Mouse (Mus musculus): ENCODE results near the gene Src. TPM values are rescaled to one million over a fixed set of nuclear protein-coding genes. Genes with fewer than 3 reads are reported as not detected.
"Not testable (repeated sequence)": the region's sequence is repeated elsewhere in the genome, so short reads cannot be mapped to it uniquely, and the experiment has no call there.

Src gene
- total RNA-seq (2015) (0.11 TPM in 1 of 2 replicates, not detected in the other), total RNA-seq (2017) (0.26 TPM in 1 of 2 replicates, not detected in the other)

DNA sequence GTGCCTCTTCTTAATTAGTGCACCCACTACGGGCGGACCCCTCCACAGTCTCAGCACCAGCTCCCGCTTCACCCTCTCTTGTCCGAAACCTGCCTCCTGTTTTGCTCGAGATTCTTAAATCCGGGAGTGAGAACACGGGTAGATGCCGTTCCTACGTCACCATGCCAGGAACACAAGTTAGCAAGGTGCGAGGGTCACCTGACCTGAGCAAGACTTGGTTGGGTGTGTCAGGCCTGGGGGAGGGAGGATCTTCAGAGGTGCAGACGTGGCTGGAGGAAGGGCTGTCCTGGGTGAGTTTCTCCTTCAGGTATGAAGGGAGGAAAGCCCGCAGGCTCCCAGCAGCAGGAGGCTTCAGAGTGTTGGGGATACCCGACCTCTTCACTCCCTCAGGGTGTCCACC lies at the start of gene Src:
Gene Src, plus strand, starts transcription at position 239 of the 400 bp plus-strand sequence.
- no peak for ATAC-seq (ENCODE audit: poor library complexity, severe bottlenecking)

DNA sequence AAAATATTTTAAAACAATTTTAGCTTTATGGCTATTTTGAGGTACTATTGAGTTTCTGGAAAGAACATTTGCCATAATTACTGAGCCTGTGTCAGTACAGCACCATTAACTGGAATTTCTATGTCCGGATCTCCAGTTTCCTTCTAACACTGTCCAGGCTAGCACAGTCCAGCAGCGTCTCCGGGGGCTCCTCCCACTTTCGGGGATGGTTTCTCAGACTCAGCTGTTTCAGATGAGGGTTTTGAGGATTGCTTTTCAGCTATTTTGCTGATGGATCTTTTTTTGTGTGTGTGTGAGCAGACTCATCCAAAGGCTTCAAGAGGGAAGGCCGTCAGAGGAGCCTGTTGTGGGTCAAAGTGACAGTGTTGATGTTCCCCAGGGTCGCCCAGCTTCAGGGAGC lies 46.5 kb upstream of the Src start:
- no peak for ATAC-seq (ENCODE audit: poor library complexity, severe bottlenecking)

DNA sequence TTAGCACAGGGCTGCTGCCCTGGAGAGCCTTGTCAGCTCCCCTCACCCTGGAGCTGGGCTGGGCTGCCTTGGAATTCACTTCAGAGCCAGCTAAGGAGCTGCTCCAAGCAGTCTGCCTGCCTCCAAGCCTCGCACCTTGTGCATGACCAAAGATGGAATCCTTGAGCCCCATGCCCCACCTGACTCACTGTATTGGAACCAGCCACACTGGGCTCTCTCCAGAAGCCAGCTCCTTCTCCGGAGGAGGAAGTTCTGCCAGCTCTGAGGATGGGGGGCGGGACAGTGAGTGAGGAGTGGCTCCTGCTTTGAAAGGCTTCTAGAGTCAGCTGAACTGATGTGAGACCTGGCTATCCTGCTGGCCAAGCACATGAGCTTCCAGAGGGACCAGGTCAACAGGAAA lies 44.6 kb upstream of the Src start:
- no peak for ATAC-seq (ENCODE audit: poor library complexity, severe bottlenecking)

DNA sequence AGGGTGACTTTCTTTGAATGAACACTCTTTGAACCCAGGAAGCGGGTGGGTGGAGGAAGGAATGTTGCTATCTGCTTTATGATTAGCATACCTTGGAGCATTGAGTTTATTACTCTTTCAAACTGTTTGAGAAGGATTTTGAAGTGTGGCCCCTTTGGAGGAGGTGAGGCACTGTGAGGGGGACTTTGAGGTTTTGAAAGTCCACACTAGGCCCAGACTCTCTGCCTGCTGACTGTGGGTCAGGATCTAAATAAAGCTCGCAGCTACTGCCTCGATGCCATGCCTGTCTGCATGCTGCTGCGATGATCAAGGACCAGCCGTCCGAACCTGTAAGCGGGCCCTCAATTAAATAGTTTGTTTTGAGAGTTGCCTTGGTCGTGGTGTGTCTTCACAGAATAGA lies 43.2 kb upstream of the Src start:
- ATAC-seq (ENCODE audit: poor library complexity, severe bottlenecking): no peak

DNA sequence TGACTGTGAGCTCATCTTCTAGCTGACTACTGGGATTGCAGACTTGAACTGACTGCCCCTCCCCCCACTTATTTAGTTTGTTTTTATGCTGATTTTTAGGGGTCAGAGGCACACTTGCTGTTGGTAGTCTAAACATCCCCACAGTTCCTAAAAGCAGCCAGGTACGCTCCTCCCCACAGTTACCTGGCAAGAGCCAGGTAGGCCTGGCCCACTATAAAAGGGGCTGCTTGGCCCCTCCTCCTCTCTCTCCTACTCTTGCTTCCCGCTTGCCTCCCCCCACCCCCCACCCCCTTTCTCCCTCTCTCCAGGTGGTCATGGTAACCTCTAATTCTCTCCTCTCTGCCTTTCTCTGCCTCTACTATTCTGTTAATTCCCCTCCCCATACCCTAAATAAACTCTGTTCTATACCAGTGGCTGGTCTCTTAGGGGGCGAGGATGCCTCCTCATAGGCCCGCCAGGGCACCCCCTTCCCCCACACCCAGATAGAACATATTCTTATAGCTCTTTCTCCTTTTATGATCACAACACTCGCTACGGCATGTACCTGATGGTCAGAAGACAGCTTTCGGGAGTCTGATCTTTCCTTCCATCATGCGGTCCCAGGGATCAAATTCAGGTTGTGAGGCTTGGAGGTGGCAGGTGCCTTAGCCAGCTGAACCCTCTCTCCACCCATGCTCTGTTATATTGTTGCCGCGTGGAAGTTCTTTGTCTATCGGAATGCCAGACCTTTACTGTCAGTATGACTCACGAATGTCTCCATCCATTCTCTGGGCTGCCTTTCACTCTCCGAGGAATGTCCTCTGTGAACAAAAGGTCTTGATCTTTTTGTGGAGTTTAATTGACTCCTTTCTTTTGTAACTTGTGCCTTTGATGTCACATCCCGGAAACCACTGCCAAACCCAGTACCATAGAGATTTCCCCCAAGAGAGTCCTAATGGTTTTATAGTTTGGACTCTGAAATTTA lies 42.2 kb upstream of the Src start:
- ATAC-seq (ENCODE audit: poor library complexity, severe bottlenecking): no peak

DNA sequence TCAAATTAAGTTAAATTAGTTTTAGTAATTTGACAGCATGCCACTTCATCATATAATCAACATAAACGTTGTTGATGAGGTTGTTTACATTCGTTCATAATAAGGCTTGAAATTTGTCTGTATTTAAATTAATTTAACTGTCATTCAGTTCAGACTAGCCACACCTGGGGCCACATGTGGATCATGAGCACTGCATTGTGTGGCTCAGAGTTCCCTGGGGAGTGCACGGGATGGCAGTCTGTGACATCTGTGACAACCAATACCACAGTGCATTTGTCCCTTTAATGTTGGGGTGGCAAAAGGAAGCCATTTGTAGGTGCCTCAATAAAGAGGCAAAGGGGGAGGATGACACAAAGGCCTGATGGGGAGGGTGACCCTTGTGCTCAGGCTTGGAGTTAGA lies 41.2 kb upstream of the Src start:
- no peak for ATAC-seq (ENCODE audit: poor library complexity, severe bottlenecking)

DNA sequence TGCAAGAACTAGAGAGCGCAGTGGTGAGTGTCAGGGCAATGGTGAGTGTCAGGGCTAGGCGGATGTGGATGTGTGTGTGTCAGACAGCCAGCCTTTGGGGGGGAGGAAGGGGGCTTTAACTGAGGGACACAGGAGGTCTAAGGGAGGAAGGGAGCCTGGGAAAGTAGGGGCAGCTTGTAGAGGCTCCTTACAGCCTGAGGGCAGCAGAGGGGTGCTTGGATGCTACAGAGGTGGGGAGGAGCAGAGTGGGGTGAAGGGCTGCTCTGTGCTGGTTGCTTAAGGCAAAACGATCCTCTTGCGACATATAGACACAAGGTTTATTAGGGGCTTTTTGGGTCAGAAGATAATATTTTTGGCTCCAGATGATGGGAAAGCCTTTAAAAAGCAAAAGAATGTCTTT lies 33.4 kb upstream of the Src start:
- ATAC-seq (ENCODE audit: poor library complexity, severe bottlenecking): no peak

DNA sequence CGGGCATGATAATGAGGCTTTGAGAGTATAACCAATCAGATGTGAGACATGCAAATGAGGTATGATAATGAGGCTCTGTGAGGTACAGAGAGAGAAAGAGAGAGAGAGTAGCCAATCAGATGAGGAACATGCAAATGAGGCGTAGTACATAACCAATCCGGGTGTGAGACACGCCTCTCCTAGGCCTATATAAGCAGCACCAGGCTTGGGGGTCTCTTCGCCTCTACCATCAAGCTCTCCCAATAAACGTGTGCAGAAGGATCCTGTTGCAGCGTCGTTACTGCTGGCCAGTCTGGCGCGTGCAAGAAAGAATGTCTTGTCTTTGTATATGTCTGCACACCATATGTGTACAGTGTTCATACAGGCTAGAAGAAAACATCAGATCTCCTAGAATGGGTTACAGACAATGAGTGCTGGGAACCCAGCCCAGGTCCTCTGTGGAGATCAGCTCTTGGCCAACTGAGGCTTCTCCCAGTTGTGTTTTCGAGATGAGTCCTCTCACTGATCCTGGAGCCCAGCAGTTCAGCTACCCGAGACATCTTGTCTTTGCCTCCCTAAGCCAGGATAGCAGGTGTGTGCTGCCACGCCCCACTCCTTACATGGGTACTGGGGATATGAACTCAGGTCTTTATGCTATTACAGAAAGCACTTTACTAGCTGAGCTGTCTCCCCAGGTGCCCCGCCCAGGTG lies 29.2 kb upstream of the Src start:
- not testable (repeated sequence) for ATAC-seq (ENCODE audit: poor library complexity, severe bottlenecking)

DNA sequence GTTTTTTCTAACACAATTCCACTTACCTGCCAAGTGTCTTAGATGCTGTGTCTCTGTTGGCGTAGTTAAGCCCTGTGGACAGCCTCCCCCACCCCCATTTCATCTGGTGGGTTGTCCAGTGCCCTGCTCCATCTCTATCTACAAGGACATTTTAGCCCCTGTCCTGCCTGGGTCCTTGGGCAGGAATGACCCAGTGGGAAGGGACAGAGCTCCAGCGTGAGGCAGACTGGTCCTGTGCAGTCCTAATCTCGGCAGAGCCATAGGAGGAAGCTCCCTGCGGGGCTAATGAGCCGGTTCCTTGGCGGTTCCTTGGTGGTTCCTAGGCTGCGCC lies 28.7 kb upstream of the Src start:
- no peak for ATAC-seq (ENCODE audit: poor library complexity, severe bottlenecking)

DNA sequence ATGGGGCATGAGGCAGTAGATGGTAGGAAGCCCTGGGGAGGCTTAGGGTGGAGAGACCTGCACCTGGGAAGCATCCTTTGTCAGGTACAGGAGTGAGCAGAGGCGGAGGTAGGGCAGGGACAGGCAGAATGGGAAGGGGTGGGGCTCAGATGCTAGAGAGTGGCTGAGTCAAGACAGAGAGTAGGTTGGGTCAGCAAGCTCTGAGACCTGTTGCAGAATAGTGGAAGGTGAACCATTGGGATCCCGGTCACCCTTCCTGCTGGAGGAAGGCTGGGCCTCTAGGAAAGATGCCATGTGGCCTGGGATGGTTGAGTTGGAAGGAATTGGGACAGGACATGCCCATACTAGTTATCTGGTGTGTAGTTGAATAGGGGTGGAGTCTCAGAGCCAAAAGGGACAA lies 25.9 kb upstream of the Src start:
- no peak for ATAC-seq (ENCODE audit: poor library complexity, severe bottlenecking)

DNA sequence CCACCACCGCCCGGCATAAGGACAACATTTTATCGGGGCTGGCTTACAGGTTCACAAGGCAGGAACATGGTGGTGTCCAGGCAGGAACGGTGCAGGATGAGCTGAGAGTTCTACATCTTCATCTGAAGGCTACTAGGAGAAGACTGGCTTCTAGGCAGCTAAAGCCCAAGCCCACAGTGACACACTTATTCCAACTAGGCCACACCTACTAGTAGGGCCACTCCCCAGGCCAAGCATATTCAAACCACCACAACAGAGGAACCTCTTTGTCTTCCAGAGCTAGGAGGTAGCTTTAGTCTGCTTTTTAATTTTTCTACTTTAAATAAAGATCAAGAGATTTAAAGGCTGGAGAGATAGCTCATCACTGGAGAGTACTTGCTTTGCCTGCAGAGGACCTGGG lies 24.7 kb upstream of the Src start:
- ATAC-seq (ENCODE audit: poor library complexity, severe bottlenecking): no peak

DNA sequence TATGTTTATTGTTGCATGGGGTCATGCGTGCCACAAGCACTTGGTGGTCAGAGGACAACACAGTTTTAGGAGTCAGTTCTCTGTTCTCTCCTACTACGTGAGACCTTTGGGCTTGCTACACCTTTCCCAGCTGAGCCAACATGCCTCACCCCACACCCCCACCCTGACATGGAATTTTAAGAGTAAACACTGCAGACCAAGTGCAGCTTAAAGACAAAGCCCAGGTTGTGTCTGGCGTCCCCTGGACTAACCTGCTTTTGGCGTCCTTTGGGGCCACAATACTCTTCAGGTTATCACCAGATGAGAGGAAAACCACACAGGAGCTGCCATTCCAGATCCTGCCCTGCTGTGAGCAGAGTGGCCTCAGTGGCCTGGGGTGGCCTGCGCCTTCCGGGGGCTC lies 23.4 kb upstream of the Src start:
- ATAC-seq (ENCODE audit: poor library complexity, severe bottlenecking): no peak

DNA sequence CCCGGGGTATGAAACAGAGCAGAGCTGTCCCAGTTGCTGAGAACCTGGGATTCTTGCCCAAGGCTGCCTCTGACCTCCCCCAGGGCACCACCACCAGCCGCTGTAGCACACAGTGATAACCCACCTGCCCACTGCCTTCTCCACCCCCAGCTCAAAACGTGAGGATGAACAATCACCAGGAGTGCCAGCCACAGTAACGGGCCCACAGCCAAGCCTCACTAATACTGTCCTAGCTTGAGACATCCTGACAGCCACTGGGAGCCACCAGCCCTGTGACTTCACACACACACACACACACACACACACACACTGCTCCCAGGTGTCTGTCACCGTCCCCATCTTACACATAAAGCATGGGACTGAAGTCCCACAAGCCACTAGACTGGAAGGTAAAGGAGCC lies 22.9 kb upstream of the Src start:
- ATAC-seq (ENCODE audit: poor library complexity, severe bottlenecking): no peak

DNA sequence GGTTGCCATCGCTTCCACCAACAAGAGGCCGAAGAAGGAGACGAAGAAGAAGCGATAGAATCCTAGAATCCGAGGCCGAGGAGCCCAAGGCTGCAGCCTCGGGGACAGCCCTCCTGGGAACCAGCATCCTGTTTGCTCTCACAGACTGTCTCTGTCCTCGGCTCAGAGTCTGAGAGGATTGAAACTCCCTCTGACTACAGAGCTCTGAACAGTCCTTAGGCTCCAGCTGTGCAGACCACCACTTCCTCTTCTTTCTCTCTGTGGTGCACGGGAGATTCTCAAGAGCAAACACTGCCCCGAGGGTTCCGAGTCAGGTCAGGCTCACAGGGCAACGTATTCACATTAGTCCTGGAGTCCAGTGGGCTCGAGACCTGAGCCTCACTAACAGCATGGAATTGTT lies 22.3 kb upstream of the Src start:
- peak; percentile 60 for ATAC-seq (ENCODE audit: poor library complexity, severe bottlenecking)

DNA sequence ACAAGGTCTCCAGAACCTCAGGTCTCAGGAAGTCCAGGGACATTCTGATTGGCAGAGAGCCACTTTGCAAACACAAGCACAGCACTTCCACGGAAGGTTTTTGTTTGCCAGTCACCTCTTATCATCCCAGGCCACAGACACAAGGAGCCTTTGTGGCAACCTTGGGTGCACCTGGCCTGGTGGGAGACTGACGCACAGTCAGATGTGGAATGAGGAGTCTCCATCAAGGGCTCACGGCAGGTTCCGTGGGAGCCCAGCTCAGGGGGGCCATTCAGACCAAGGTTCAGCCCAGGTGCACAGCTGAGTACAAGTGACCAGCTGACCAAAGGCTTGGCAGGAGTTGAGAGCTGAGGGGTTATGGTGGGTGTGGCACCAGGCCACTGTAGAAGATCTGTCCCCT lies 20.9 kb upstream of the Src start:
- no peak for ATAC-seq (ENCODE audit: poor library complexity, severe bottlenecking)

DNA sequence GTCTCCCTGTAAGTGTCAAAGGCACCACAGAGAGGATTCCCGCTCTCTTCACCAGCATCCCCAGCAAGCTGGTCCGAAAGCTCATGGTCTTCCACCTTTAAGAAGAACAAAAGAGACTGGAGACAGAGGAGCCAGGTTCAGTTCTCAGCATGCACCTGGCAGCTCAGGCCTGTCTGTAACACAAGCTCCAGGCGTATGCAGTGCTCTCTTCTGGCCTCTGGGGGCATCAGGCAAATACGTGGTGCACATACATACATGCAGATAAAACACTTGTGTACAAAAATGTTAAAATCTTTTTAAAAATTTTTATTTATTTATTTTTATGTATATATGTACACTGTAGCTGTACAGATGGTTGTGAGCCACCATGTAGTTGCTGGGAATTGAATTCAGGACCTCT lies 19.7 kb upstream of the Src start:
- no peak for ATAC-seq (ENCODE audit: poor library complexity, severe bottlenecking)

DNA sequence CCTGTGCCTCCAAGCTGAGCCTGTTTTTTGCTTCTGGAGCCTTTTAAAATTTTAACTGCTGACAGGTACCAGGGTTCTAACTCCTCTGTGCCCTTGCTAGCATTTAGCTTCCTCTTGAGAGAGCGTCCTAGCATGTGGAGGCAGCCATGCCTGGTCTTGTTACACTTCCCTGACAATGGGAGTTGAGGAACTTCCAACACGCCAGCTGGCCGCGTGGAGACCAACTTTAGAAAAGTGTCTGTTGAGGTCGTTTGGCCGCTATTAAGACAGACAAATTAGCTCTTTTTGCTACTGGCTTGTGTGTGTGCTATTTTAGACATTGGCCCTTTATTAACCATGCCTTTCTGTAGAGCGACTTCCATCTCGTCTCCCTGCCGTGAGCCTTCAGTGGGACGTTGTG lies 18.4 kb upstream of the Src start:
- ATAC-seq (ENCODE audit: poor library complexity, severe bottlenecking): no peak

DNA sequence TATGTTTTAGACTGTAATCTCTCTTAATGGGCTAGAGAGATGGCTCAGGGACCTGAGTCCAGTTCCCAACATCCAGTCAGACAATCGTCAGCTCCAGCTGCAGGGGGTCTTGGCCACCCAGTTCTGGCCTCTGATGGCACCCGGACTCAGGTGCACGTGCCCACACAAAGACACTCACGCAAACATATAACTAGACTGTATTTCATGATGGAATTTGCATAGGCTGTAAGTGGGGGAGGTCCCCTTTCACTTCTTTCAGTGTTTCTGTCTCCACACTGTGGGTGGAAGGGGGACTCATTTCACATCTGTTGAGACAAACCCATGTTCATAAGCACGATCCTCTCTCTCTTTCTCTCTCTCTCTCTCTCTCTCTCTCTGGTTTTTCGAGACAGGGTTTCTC lies 17.8 kb upstream of the Src start:
- ATAC-seq (ENCODE audit: poor library complexity, severe bottlenecking): no peak

DNA sequence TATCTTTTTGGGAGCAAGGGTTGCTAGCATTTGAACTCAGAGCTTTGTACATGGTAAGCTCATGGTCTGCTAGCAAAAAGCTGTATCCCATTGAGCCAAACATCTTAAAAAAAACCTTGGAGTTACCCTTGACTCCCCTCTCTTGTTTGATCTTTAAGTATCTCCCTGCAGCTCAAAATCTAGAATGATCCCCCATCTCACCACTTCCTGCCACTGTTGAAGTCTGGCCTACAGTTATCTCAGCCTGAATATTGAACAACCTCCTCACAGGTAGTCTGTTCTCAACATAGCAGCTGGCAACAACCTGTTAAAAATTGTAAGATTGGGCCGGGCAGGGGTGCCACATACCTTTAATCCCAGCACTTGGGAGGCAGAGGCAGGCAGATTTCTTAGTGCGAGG lies 17.0 kb upstream of the Src start:
- no peak for ATAC-seq (ENCODE audit: poor library complexity, severe bottlenecking)

DNA sequence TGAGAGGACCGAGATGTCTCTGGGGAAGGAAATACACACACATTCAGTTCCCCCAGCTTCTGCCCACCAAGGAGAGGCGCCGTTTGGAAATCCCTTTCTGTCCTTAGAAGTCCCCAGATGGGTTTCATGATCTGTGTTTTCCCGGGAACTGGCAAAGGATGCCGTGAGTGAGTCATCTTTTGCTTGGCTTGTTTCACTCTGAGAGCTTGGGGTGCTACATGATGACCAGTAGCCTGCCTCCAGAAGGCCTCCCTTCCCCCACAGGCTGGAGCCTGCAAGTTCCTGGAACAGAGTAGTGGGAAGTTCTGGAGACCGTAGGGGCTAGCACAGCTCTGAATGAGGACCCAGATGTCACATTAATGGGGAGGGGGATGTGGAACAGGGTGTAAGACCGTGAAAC lies 10.6 kb upstream of the Src start:
- ATAC-seq (ENCODE audit: poor library complexity, severe bottlenecking): no peak

DNA sequence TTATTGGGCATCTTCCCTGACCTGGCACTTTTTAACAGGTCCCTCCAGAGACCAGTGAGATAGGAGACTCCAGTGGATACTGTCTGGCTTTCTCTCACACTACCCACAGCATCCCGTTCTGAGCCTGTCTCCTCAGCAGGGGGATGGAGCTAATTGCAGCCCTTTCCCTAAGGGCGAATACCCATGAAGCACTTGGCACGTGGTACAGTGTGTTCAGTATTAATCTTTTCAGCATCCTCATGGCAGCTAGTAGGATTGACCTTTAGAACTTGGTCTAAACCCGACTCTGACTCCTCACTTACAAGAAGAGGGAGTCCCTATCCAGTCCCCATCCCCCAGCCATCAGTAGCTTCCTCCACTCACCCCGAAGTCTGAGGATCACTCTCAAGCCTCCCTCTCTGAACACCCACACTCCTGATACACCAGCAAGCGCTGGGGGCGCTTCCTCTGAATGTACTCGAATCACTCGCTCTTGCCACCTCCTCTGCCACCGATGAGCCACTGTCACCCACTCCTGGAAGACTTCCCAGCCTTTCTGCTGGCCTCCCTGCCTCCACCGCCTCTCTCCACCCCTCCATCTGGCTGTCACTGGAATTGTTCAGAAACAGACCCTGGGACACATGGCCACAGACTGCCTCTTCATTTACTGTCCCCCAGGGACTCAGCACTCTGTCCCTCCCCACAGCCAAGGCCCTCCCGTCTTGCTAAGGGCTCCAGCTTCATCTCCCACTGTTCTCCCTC lies 8.3 kb upstream of the Src start:
- ATAC-seq (ENCODE audit: poor library complexity, severe bottlenecking): no peak

All from megakaryocyte, adult 5-6 weeks (primary cell).